Mouse (Mus musculus): ENCODE data around the gene Nfic. TPM values are rescaled to one million over a fixed set of nuclear protein-coding genes. Genes with fewer than 3 reads are reported as not detected.

The Nfic gene
- 15.5 and 19.4 TPM in 2 replicates for polyA plus RNA-seq (2012; rRNA removed)

DNA sequence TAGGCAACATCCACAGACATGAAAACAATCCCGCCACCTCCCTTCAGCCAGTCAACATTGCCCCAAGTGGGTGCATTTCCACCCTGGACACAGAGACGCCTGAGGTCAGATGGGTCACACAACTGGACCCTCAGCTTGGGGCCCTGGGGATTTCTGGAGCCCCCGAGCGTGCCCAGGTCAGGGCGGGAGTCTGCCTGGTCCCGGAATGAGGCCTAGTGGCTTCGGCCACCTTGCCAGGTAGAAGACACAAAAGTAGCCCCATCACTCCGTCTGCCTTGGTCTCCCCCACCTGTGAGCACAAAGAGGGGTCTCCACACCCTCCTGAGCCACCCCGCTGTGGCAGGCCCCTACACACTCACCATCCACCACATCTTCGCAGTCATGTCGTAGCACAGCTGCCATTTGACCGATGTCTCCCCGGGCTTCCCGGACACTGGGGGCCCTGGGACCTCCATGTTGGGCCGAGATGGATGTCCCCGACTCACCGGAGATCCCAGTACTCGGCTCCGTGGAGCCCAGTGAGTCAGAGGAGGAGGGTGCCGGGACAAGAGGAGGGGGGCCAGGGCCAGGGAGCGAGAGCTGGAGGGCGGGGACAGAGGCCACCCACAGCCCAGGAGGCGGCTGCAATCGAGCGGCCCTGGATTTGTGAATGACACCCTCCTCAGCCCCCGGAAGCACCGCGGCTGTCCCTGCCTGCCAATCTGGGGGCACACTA lies at the start of gene Nfic:
Gene Nfic (minus strand): TSS at position 455 of the 715 bp plus-strand sequence.
- Histone ChIP-seq H3K27ac (ENCODE audit: insufficient read depth, low read depth, low read length) (no peak within 1 kb of the TSS), H3K4me1 (ENCODE audit: control insufficient read depth, insufficient read depth, insufficient read length, low read length) (peaks cover 3% of the 10 kb centered on the region), H3K36me3 (ENCODE audit: control insufficient read depth, insufficient read depth, low read length) (no peaks in the 10 kb centered on the region), H3K27me3 (ENCODE audit: control insufficient read depth, insufficient read depth, low read length) (peaks cover 29% of the 10 kb centered on the region), H3K4me3 (ENCODE audit: low read depth, low read length) (no peak within 1 kb of the TSS)
- TF ChIP-seq POLR2A (IDR thresholded peaks at IDR 0.05; ENCODE audit: low read depth, low read length) (no peak), CTCF (IDR thresholded peaks at IDR 0.05; ENCODE audit: extremely low read depth, insufficient read length, insufficient replicate concordance, low read depth, low read length) (no peak)
- 56% methylated on average over 28 of the region's 28 CpGs for WGBS

DNA sequence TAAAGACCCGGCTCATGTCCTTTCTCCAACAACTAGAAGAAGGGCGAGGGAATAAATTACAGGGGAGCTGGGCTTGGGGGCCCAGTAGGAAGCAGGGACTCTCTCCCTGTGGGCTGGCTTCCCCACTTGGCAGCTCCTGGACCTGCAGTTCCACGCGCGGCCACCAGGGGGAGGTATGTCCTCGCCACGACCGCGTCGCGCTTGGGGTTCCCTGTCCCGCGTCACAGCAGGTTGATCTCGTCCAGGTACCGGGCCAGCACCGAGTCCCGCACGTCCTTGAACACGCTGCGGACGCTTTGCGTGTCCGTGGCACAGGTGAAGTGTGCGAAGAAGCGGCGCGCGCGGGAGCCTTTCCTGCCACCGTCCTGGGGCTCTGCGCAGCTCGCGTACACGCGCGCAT lies 47.2 kb upstream of the Nfic start:
- H3K36me3 ChIP-seq (ENCODE audit: control insufficient read depth, insufficient read depth, low read length): no peaks in the 10 kb centered on the region
- peak overlapping the region; percentile 41 for H3K4me3 ChIP-seq (ENCODE audit: low read depth, low read length)
- 5% methylated on average over 36 of the region's 36 CpGs for WGBS
- peak; percentile 93 for TF ChIP-seq CTCF (IDR thresholded peaks at IDR 0.05; ENCODE audit: extremely low read depth, insufficient read length, insufficient replicate concordance, low read depth, low read length)
- TF ChIP-seq POLR2A (IDR thresholded peaks at IDR 0.05; ENCODE audit: low read depth, low read length): no peak
- no peak overlapping the region for H3K27ac ChIP-seq (ENCODE audit: insufficient read depth, low read depth, low read length)
- no peaks in the 10 kb centered on the region for H3K27me3 ChIP-seq (ENCODE audit: control insufficient read depth, insufficient read depth, low read length)
- H3K4me1 ChIP-seq (ENCODE audit: control insufficient read depth, insufficient read depth, insufficient read length, low read length): peaks cover 3% of the 10 kb centered on the region

DNA sequence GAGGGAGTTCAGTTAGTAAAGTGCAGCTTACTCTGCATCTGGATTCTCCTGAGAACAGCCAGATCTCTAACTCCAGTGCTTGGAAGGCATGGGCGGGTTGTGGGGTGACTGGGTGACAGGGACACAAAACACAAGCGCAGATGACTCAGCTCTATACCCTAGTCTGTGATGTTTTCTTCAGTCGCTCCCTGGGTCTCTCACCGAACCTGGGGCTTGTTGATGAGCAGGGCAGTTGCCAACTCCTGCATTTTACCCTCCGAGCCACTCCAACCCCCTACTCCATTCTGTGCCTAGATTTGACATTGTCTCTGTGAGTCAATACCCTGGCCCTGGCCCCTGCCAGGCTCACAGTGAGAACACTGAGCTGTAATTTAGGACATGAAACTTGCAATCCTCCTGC lies 46.4 kb upstream of the Nfic start:
- WGBS: 83% methylated on average over 5 of the region's 5 CpGs
- Histone ChIP-seq H3K27me3 (ENCODE audit: control insufficient read depth, insufficient read depth, low read length) (no peaks in the 10 kb centered on the region), H3K4me1 (ENCODE audit: control insufficient read depth, insufficient read depth, insufficient read length, low read length) (peaks cover 3% of the 10 kb centered on the region), H3K36me3 (ENCODE audit: control insufficient read depth, insufficient read depth, low read length) (no peaks in the 10 kb centered on the region), H3K4me3 (ENCODE audit: low read depth, low read length) (no peak overlapping the region), H3K27ac (ENCODE audit: insufficient read depth, low read depth, low read length) (no peak overlapping the region)
- TF ChIP-seq POLR2A (IDR thresholded peaks at IDR 0.05; ENCODE audit: low read depth, low read length): no peak
- no peak for TF ChIP-seq CTCF (IDR thresholded peaks at IDR 0.05; ENCODE audit: extremely low read depth, insufficient read length, insufficient replicate concordance, low read depth, low read length)

DNA sequence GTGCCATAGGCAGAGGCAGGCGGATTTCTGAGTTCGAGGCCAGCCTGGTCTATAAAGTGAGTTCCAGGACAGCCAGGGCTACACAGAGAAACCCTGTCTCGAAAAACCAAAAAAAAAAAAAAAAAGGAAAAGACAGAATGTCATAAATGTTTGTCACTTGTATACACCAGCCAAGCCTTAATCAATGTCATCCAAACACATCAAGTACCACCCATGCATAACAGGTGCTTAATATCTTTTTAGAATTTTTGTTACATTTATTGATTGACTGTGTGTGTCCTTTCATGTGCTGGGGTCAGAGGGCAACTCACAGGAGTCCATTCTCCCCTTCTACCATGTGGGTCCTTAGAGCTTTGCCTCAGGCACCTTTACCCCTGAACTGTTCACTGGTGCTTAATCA lies 44.6 kb upstream of the Nfic start, which contains the start of gene S1pr4:
Gene S1pr4 (minus strand): TSS at position 101 of the 400 bp plus-strand sequence.
- no peaks in the 10 kb centered on the region for H3K36me3 ChIP-seq (ENCODE audit: control insufficient read depth, insufficient read depth, low read length)
- H3K27ac ChIP-seq (ENCODE audit: insufficient read depth, low read depth, low read length): peak within 1 kb of the TSS; percentile 61
- peaks cover 9% of the 10 kb centered on the region for H3K4me1 ChIP-seq (ENCODE audit: control insufficient read depth, insufficient read depth, insufficient read length, low read length)
- WGBS: 77% methylated on average over 3 of the region's 3 CpGs
- H3K4me3 ChIP-seq (ENCODE audit: low read depth, low read length): peak within 1 kb of the TSS; percentile 63
- H3K27me3 ChIP-seq (ENCODE audit: control insufficient read depth, insufficient read depth, low read length): no peaks in the 10 kb centered on the region
- TF ChIP-seq POLR2A (IDR thresholded peaks at IDR 0.05; ENCODE audit: low read depth, low read length) (no peak), CTCF (IDR thresholded peaks at IDR 0.05; ENCODE audit: extremely low read depth, insufficient read length, insufficient replicate concordance, low read depth, low read length) (no peak)

GRCm38 (mm10) chr10:81499250-81499901 lies 43.9 kb upstream of the Nfic start:
- TF ChIP-seq CTCF (IDR thresholded peaks at IDR 0.05; ENCODE audit: extremely low read depth, insufficient read length, insufficient replicate concordance, low read depth, low read length): no peak
- no peak for TF ChIP-seq POLR2A (IDR thresholded peaks at IDR 0.05; ENCODE audit: low read depth, low read length)
- Histone ChIP-seq H3K36me3 (ENCODE audit: control insufficient read depth, insufficient read depth, low read length) (no peaks in the 10 kb centered on the region), H3K27ac (ENCODE audit: insufficient read depth, low read depth, low read length) (peak overlapping the region; percentile 61), H3K4me3 (ENCODE audit: low read depth, low read length) (peak overlapping the region; percentile 63), H3K27me3 (ENCODE audit: control insufficient read depth, insufficient read depth, low read length) (no peaks in the 10 kb centered on the region), H3K4me1 (ENCODE audit: control insufficient read depth, insufficient read depth, insufficient read length, low read length) (peaks cover 14% of the 10 kb centered on the region)
- WGBS: 60% methylated on average over 23 of the region's 23 CpGs

- Histone ChIP-seq H3K27me3 (ENCODE audit: control insufficient read depth, insufficient read depth, low read length) (no peaks in the 10 kb centered on the region), H3K4me3 (ENCODE audit: low read depth, low read length) (peak overlapping the region; percentile 63), H3K27ac (ENCODE audit: insufficient read depth, low read depth, low read length) (peak overlapping the region; percentile 61), H3K36me3 (ENCODE audit: control insufficient read depth, insufficient read depth, low read length) (no peaks in the 10 kb centered on the region), H3K4me1 (ENCODE audit: control insufficient read depth, insufficient read depth, insufficient read length, low read length) (peaks cover 22% of the 10 kb centered on the region)
- 78% methylated on average over 38 of the region's 38 CpGs for WGBS
- no peak for TF ChIP-seq CTCF (IDR thresholded peaks at IDR 0.05; ENCODE audit: extremely low read depth, insufficient read length, insufficient replicate concordance, low read depth, low read length)
- TF ChIP-seq POLR2A (IDR thresholded peaks at IDR 0.05; ENCODE audit: low read depth, low read length): no peak
These were observed 43.1 kb upstream of the Nfic start for GRCm38 (mm10) chr10:81498316-81499249.
